Mouse (Mus musculus) forebrain, embryonic 10.5 days (tissue): ENCODE results near the gene Nfyc. TPM values are rescaled to one million over a fixed set of nuclear protein-coding genes. Genes with fewer than 3 reads are reported as not detected.

Source experiments
- DNase-seq: peaks from one replicate; pipeline ENCODE4 v3.0.0-alpha.2; 2017; ENCODE audit warnings: low spot score; ENCODE audit errors: extremely low spot score
- H3K27ac ChIP-seq: fragments of 300-500 bp; sonication (generic); 2 replicates; pipeline ENCODE4 v1.5.1; 2016; ENCODE audit warnings: mild to moderate bottlenecking
- H3K27me3 ChIP-seq: fragments of 300-500 bp; sonication (generic); 2 replicates; pipeline ENCODE4 v1.6.1; 2016; ENCODE audit warnings: mild to moderate bottlenecking; ENCODE audit not compliant: poor library complexity, severe bottlenecking
- H3K36me3 ChIP-seq: fragments of 300-500 bp; sonication (generic); replicated peaks from 2 replicates; pipeline ENCODE4 v1.6.1; 2016; ENCODE audit warnings: mild to moderate bottlenecking, moderate library complexity
- H3K4me1 ChIP-seq: fragments of 300-500 bp; sonication (generic); 2 replicates; pipeline ENCODE4 v1.6.1; 2016
- H3K4me3 ChIP-seq: fragments of 300-500 bp; sonication (generic); 2 replicates; pipeline ENCODE4 v1.5.1; 2016; ENCODE audit warnings: mild to moderate bottlenecking, moderate library complexity
- H3K9me3 ChIP-seq: fragments of 300-500 bp; sonication (generic); 2 replicates; pipeline ENCODE4 v1.6.1; 2016; ENCODE audit warnings: mild to moderate bottlenecking, moderate library complexity
- WGBS: fragments of 180-500 bp; shearing (Covaris S2); methylation state at CpG from one replicate; pipeline ENCODE4 v1.1.7; 2016; 5-methylcytosine and 5-hydroxymethylcytosine counted together
- polyA plus RNA-seq: library from polyadenylated mRNA; unstranded; fragments of >200 nt; fragmentation: Nextera tagmentation; extraction: Ambion mirVana; gene quantifications from 2 replicates; pipeline ENCODE4 v1.2.1, GENCODE M21; 2016

The Nfyc gene
- polyA plus RNA-seq, 1 experiment from 2014 or later: 131 TPM

DNA sequence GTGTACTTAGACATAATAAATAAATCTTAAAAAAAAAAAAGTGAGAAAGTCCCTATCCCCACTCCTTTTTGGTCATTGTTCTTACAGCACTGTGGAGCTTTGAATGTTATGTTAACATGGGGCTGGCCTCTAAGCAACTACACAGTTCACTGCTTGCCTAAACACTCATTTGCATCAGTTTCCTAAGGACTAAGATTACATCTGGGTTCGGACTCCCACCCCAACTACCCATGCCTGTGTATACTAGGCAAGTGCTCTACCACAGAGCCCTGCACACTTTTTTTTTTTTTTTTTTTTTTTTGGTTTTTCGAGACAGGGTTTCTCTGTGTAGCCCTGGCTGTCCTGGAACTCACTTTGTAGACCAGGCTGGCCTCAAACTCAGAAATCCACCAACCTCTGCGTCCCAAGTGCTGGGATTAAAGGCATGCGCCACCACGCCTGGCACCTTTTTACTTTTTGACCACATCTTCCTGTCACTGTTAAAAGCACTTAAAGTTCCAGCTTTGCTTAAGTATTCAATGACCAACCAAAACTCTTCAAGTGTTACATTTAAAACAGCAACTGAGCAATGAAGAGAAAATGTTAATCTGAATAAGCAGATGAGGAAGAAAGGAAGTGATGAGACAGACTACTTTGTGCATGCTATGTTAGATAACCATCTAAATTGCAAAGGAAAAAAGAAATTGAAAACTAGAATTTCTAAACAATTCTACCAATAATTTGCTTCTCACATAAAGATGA is 33.2 kb downstream of the Nfyc start:
- WGBS: 92% methylated on average over 5 of the region's 5 CpGs
- no peak overlapping the region for H3K4me3 ChIP-seq
- no peaks in the 10 kb centered on the region for H3K27me3 ChIP-seq
- H3K9me3 ChIP-seq: no peaks in the 10 kb centered on the region
- peaks cover 23% of the 10 kb centered on the region for H3K4me1 ChIP-seq
- DNase-seq: no peak
- no peaks in the 10 kb centered on the region for H3K36me3 ChIP-seq
- no peak overlapping the region for H3K27ac ChIP-seq

DNA sequence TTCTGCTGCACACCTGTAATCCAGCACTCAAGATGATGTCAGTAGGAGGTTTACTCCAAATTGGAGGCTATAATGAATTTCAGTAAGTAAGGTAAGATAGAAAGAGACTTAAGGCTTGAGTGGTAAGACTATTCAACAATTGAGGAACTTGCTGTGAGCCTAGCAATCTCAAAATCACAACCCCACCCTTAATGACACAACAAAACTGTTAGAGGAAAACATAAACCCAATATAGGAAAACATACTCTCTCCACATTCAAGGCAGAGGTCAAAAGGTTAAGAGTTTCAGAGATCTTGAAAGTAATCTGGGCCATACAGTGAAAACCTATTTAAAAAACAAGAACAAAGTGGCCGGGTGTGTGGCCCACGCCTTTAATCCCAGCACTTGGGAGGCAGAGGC is 34.7 kb downstream of the Nfyc start:
- no peaks in the 10 kb centered on the region for H3K27me3 ChIP-seq
- 86% methylated on average over 2 of the region's 2 CpGs for WGBS
- no peaks in the 10 kb centered on the region for H3K9me3 ChIP-seq
- peaks cover 27% of the 10 kb centered on the region for H3K4me1 ChIP-seq
- no peaks in the 10 kb centered on the region for H3K36me3 ChIP-seq
- DNase-seq: no peak
- H3K4me3 ChIP-seq: no peak overlapping the region
- H3K27ac ChIP-seq: no peak overlapping the region

DNA sequence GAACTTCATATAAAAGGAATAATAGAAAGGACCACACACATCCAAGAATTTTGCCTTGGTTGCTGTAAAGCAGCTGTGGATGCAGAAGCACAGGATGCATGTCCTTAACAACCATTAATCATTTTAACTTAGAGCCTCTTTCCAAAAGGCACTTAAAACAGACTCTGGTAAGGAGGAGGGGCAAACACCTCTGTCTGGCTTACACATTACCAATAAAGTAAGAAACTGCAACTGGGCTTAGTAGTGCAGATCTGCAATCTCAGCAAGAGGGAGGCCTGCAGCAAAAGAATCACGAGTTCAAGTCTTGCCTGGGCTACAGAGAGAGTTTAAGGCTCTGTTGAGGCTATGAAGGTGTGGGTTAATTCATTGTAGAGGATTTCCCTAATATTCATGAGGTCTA is 35.7 kb downstream of the Nfyc start:
- 92% methylated on average over 1 of the region's 1 CpGs for WGBS
- Histone ChIP-seq H3K4me1 (peaks cover 20% of the 10 kb centered on the region), H3K27me3 (no peaks in the 10 kb centered on the region), H3K9me3 (no peaks in the 10 kb centered on the region), H3K27ac (no peak overlapping the region), H3K4me3 (no peak overlapping the region), H3K36me3 (peaks cover 2% of the 10 kb centered on the region)
- DNase-seq: no peak

DNA sequence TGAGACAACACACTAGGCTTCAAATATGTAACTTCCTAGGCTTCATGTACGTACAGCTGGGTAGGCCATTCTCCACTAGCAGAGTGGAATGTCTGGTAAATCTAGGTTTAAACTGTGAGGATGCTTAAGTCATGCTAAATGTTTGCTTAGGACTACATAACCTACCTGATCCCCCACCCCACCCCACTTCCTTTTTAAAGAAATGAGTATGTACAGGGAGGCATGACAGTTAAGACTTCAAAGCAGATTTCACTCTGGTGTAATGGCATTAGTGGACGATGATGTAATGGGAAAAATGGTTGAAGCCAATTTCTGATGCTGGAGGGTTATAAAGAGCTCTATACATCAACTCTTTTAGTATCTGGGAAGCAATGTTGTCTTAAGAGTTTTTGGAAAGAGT is 38.5 kb downstream of the Nfyc start:
- Histone ChIP-seq H3K4me3 (no peak overlapping the region), H3K4me1 (peaks cover 7% of the 10 kb centered on the region; the same call in 1 of the 2 replicates), H3K27me3 (no peaks in the 10 kb centered on the region), H3K36me3 (peaks cover 29% of the 10 kb centered on the region), H3K9me3 (no peaks in the 10 kb centered on the region), H3K27ac (no peak overlapping the region)
- no peak for DNase-seq
- WGBS: 94% methylated on average over 2 of the region's 2 CpGs

DNA sequence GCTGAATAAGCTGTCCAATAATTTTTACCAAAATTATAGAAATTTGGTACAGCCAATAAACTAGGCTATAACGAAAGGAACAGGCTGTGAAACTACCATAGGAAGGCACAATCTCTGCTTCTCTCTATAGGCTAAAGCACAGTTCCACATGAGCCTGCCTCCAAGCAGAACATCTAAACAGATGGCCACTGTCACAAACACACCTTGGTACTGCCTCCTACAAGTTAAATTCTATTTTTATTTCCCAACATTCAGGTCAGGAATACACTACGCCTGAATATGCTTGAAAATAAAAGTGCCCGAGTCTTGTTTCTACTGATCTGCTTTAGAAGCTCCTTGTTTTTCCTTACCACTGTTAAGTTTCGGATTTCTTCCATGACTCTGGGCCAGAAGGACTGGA is 41.3 kb downstream of the Nfyc start:
- H3K27ac ChIP-seq: no peak overlapping the region
- H3K36me3 ChIP-seq: peaks cover 58% of the 10 kb centered on the region
- H3K9me3 ChIP-seq: no peaks in the 10 kb centered on the region
- 91% methylated on average over 4 of the region's 4 CpGs for WGBS
- H3K27me3 ChIP-seq: no peaks in the 10 kb centered on the region
- H3K4me1 ChIP-seq: peaks cover 7% of the 10 kb centered on the region; the same call in 1 of the 2 replicates
- DNase-seq: no peak
- H3K4me3 ChIP-seq: no peak overlapping the region

DNA sequence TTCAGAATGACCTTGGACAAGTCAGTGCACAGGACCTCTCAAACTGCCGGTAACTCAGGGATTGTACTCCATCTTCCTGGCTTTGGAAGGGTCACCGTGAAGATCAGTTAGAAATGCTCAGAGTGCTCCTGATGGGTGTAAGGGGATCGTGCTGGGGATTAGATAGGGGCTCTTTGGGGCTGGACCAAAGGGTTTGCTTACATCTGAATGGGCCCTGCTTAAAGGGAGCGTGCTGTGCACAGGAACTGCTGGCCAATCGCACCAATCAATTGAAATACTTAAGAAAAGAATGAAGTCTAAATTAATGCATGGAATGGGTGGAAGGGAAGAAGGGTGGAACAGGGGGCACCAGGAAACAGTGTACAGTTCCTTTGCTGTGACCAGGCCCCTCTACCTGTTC is 75.6 kb downstream of the Nfyc start:
- no peak for DNase-seq
- no peaks in the 10 kb centered on the region for H3K9me3 ChIP-seq

DNA sequence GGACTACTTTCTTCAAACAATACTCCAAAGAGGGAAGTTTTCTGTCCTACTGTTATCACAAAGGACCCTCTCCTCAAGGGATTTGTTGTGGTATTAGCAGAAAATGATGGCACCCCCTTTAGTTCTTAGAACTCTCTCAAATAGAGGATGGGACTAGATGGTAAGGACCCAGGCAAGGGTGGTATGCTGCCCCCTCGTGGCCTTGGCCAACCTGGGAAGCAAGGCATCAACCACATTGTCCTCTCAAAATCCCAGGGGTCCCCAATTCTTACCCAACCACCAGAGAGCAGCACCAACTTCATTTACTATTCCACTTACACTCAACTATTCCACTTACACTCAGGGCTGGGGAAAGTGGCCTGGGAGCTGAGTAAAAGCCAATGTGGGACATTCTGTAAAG is 76.1 kb downstream of the Nfyc start:
- no peaks in the 10 kb centered on the region for H3K9me3 ChIP-seq
- no peak overlapping the region for H3K4me3 ChIP-seq
- WGBS: 7% methylated on average over 1 of the region's 1 CpGs
- no peaks in the 10 kb centered on the region for H3K4me1 ChIP-seq
- no peak overlapping the region for H3K27ac ChIP-seq
- H3K36me3 ChIP-seq: peaks cover 38% of the 10 kb centered on the region
- H3K27me3 ChIP-seq: peaks cover 28% of the 10 kb centered on the region
- DNase-seq: peak; percentile 64

More for the DNA sequence above, 75.6 kb downstream of the Nfyc start:
- peaks cover 43% of the 10 kb centered on the region for H3K36me3 ChIP-seq
- WGBS: 39% methylated on average over 5 of the region's 5 CpGs
- no peaks in the 10 kb centered on the region for H3K4me1 ChIP-seq
- H3K27me3 ChIP-seq: peaks cover 23% of the 10 kb centered on the region
- H3K4me3 ChIP-seq: no peak overlapping the region
- H3K27ac ChIP-seq: no peak overlapping the region

DNA sequence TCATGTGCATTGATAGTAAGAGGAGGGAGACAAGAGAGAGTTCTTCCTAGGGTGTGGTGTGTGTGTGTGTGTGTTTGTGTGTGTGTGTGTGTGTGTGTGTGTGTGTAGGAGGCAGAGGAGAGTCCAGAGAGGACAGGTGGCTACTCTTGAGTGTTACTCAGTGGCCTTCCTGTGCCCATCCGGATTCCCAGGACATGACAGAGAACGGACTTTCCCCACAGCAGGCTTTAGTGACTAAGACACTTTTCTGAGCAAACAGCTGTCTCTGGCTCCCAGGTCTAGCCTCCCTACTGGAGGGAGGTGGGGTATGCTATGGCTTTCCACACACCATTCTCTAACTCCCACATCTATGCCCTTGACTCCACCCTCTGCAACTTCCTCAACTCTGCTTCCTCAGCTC is 81.8 kb downstream of the Nfyc start:
- H3K27me3 ChIP-seq: peaks cover 85% of the 10 kb centered on the region
- WGBS: 31% methylated on average over 2 of the region's 2 CpGs
- H3K36me3 ChIP-seq: no peaks in the 10 kb centered on the region
- H3K4me1 ChIP-seq: peaks cover 38% of the 10 kb centered on the region
- no peak overlapping the region for H3K4me3 ChIP-seq
- no peaks in the 10 kb centered on the region for H3K9me3 ChIP-seq
- no peak for DNase-seq
- no peak overlapping the region for H3K27ac ChIP-seq

DNA sequence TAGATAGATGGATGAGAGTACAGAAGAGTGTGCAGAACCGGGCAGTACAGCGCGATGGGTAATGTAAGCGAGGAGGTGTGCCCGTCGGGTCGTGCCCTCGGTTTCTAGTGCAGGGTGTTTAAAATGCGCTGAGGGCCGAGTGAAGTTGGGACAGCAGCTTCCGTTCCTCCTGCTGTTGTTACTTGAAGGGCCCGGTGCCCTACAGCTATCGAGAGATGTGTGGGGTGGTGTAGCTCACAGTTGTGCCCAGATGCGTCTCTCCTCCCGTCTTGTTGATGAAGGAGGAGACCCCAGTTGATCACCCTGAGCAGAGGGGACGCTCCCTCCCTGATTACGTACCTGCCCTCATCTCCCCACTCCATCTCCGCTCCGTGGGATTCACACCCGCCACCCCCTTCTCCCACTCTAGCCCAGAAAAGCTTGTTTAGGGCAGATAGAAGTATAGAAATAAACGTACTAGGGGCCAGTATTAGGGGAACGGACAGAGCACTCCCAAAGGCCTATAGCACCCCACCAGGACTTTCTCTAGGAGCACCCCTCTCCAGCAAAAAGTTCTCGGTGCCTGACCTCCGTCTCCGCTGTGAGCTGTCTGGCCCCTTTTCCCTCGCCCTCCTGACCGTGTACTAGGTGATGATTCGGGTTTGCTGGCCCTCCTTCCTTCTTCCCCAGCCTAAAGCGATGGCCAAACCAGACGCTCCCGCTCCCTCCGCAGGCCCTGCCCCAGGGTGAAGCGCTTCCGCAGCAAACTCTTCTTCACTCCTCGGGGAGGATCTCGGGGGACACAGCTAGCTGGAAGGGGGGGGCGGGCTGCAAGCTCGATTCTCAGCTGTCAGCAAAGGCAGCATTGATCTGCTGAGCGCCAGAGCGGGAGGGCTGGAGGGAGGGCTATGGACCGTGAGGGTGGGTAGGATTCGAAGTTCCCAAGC is 83.2 kb downstream of the Nfyc start, which contains the start of gene Kcnq4:
TSS of gene Kcnq4 (minus strand) at position 672 of the 926 bp plus-strand sequence.
- 2% methylated on average over 42 of the region's 42 CpGs for whole genome bisulfite sequencing
- Histone ChIP-seq H3K4me1 (peaks cover 38% of the 10 kb centered on the region), H3K9me3 (no peaks in the 10 kb centered on the region), H3K27ac (peak within 1 kb of the TSS; percentile 69), H3K36me3 (no peaks in the 10 kb centered on the region), H3K4me3 (peak within 1 kb of the TSS; percentile 73), H3K27me3 (peaks cover 93% of the 10 kb centered on the region)
- no peak for DNase-seq

DNA sequence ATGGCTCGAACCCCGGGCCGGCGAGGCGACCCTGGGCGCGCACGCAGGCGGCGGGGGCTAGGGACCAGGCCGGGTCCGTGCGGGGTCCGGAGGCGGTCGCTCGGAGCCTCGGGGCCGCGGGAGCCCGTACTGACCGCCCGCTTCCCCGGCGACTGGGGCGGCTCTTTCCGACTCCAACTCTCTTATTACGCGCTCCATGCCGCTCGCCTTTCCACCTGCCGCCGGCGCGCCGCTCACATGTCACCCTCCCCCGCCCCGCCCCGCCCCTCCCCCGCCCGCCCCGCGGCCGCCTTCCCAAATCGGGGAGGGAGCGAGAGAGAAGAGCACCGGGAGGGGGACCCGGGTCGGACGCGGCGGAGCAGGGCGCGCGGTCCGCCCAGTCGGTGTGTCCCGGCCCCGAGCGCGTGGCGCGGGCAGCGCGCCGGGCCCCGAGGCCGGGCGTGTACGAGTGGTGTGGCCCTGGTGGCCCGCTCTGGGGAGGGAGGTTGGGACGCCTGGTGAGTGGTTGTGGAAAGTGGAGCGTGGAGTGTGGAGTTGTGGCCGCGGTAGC is 84.1 kb downstream of the Nfyc start:
- Histone ChIP-seq H3K4me1 (peaks cover 38% of the 10 kb centered on the region), H3K27me3 (peaks cover 99% of the 10 kb centered on the region), H3K27ac (peak overlapping the region; percentile 69), H3K36me3 (no peaks in the 10 kb centered on the region), H3K9me3 (no peaks in the 10 kb centered on the region), H3K4me3 (peak overlapping the region; percentile 73)
- WGBS: under 1% methylated on average over 71 of the region's 75 CpGs
- DNase-seq: peak; percentile 43

DNA sequence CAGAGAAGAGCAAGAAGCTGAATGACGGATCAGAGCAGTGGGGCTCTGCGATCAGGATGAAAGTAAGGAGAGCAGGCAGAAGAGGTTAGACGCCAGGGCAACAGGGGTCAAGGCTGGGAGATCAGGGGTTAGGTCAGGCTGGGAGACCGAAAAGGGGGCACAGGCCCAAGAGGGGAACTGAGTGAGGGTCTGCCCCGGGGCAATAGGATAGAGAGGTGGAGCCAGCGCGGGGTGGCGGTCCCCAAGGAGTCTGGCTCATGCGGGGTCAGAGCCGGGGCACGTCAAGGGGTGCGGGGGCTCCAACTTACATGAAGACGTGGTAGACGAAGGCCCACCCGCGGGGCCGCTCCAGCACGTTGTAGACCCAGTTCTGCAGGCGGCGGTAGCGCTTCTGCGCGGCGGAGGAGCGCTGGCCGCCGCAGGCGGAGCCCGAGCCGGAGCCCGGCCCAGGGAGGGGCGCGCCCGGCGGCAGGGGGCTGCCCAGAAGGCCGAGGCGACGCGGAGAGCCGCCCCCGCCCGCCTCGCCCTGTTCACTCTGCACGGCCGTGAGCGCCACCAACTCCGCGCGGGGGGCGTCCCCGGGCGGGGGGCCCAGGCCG is 84.7 kb downstream of the Nfyc start:
- Histone ChIP-seq H3K27ac (peak overlapping the region; percentile 69), H3K36me3 (no peaks in the 10 kb centered on the region), H3K4me1 (peaks cover 38% of the 10 kb centered on the region), H3K9me3 (no peaks in the 10 kb centered on the region), H3K27me3 (peaks cover 100% of the 10 kb centered on the region), H3K4me3 (peak overlapping the region; percentile 73)
- DNase-seq: peak; percentile 27
- under 1% methylated on average over 52 of the region's 53 CpGs for WGBS

DNA sequence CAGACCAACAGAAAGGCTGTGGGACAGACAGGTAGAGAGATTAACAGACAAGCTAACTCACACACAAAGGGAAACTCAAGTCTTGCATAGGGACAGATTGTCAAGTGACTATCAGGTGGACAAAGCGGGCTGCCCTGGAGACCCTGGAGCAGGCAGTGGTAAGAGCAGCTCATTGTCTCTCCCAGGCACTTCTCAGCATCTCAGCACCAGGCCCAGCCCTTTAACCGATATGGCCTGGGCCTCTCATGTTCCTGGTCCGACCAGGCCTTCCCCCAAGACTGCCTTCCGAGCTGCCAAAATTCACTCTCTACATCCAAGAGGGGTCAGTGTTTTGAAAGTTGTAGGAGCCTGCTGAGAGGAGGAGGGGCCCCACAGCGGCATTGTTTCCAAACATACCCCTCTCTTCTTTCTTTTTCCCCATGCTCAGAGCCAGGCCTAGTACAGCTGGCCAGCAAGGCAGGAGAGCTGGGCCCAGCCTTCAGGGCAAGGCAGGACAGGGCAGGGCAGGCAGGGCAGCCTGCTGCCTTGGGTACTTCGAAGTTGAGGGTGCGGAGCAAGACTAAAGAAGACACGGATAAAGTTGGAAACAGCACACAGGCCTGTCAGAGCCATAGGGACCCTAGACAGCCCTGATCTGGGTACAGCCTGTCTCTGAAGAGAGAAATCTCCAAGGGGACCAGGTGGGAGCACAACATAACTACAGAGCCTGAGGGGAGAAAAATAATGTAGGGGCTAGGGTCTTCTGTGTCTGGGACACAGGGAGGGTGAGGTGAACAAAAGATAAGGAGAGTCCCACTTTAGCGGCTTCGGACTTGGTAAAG is 85.4 kb downstream of the Nfyc start:
- DNase-seq: peak; percentile 38
- Histone ChIP-seq H3K27me3 (peaks cover 100% of the 10 kb centered on the region), H3K27ac (peak overlapping the region; percentile 69), H3K4me1 (peaks cover 43% of the 10 kb centered on the region), H3K4me3 (peak overlapping the region; percentile 73), H3K36me3 (no peaks in the 10 kb centered on the region), H3K9me3 (no peaks in the 10 kb centered on the region)
- WGBS: 11% methylated on average over 10 of the region's 10 CpGs
